In the genomic region with DNA sequence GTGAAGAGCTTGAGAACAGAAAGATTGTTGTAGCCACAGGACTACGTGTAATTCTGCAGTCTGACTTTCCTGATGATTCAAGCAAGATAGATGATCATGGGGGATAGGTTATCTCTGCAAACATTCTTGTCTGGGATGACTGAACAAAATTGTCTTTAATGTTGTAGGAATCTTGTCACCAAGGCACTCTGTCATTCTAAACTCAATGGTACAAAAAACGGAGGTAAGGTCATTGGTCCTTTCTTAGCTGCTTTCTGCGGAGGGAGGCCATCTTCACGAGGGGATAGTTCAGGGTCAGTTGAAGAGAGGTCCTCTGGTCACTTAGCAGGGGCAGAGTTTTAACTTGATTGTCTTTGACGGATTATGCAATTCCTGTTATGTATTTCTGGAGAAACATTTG, we compare ENCODE assay signal across 15 mouse cellular contexts. TPM values are rescaled to one million over a fixed set of nuclear protein-coding genes. Genes with fewer than 3 reads are reported as not detected.
DNase-seq lines count a peak whose midpoint lies in the region; ATAC-seq and TF ChIP-seq lines count a peak whose summit lies in the region.
"Had no signal": no experiment of that assay in that cellular context is flagged by ENCODE, and none has a peak within 500 bp of the region (broad histone marks: within the 10 kb centered on the region; RNA-seq: fewer than 3 reads in every experiment).

No protein-coding gene starts in this region.

- no peaks in the 10 kb centered on the region for H3K79me2 ChIP-seq in heart, adult 2 months (replicated peaks; ENCODE audit: control insufficient read depth, insufficient read depth, low read length)

- DNase-seq in heart, adult 2 months, result no peak
- no peak for DNase-seq in heart, adult 8-10 months (ENCODE audit: low spot score)
- no peak for DNase-seq in kidney, adult 11 months
- peak; percentile 57 for DNase-seq in 3T3-L1 (ENCODE audit: low read depth, low spot score)
- no peak for DNase-seq in embryonic facial prominence, embryonic 14.5 days (ENCODE audit: low spot score)
- DNase-seq in left cerebral cortex, adult 8-10 months (ENCODE audit: low spot score in 2 of 2), result no peak
- DNase-seq in midbrain, postnatal 0 days (ENCODE audit: low spot score), result no peak
- DNase-seq: gastrocnemius, postnatal 36 days; liver, embryonic 13.5 days had no signal

- H3K4me3 ChIP-seq in heart, adult 2 months, result no peak overlapping the region
- H3K4me3 ChIP-seq in kidney, embryonic 15.5 days (replicated peaks), result no peak overlapping the region
- no peak overlapping the region for H3K4me3 ChIP-seq in embryonic facial prominence, embryonic 14.5 days (ENCODE audit: low read depth, low read length)
- no peak overlapping the region for H3K4me3 ChIP-seq in midbrain, postnatal 0 days (ENCODE audit: low read depth, low read length)
- H3K4me3 ChIP-seq: liver, embryonic 13.5 days had no signal

- no peaks in the 10 kb centered on the region for H3K9me3 ChIP-seq in kidney, embryonic 15.5 days (replicated peaks)
- no peaks in the 10 kb centered on the region for H3K9me3 ChIP-seq in embryonic facial prominence, embryonic 14.5 days (ENCODE audit: control insufficient read depth, low read length)
- no peaks in the 10 kb centered on the region for H3K9me3 ChIP-seq in midbrain, postnatal 0 days (ENCODE audit: low read length)
- H3K9me3 ChIP-seq: liver, embryonic 13.5 days had no signal

- no peaks in the 10 kb centered on the region for H3K27me3 ChIP-seq in heart, adult 2 months (ENCODE audit: control insufficient read depth, insufficient read depth, low read length)
- no peaks in the 10 kb centered on the region for H3K27me3 ChIP-seq in kidney, embryonic 15.5 days
- no peaks in the 10 kb centered on the region for H3K27me3 ChIP-seq in embryonic facial prominence, embryonic 14.5 days (replicated peaks; ENCODE audit: control insufficient read depth, insufficient read depth, low read length)
- H3K27me3 ChIP-seq in midbrain, postnatal 0 days (ENCODE audit: insufficient read depth, low read length), result no peaks in the 10 kb centered on the region
- H3K27me3 ChIP-seq: liver, embryonic 13.5 days had no signal

- intact Hi-C loops in heart, adult 2 months (cut with DNase I), result no loop called here

- TF ChIP-seq EP300 in heart, adult 2 months (IDR thresholded peaks at IDR 0.05; ENCODE audit: insufficient read depth, low read depth, low read length), result no peak

- no peaks in the 10 kb centered on the region for H3K36me3 ChIP-seq in heart, adult 2 months (ENCODE audit: control insufficient read depth, insufficient read depth, low read length)
- H3K36me3 ChIP-seq in kidney, embryonic 15.5 days, result no peaks in the 10 kb centered on the region
- H3K36me3 ChIP-seq in embryonic facial prominence, embryonic 14.5 days (ENCODE audit: control insufficient read depth, insufficient read depth, low read length), result no peaks in the 10 kb centered on the region
- H3K36me3 ChIP-seq in midbrain, postnatal 0 days (ENCODE audit: insufficient read depth, low read length), result no peaks in the 10 kb centered on the region
- H3K36me3 ChIP-seq: liver, embryonic 13.5 days had no signal

- TF ChIP-seq CTCF in heart, adult 2 months (IDR thresholded peaks at IDR 0.05), result no peak
- no peak for TF ChIP-seq CTCF in midbrain, postnatal 0 days (IDR thresholded peaks at IDR 0.05)

- no peak for ATAC-seq in kidney, embryonic 15.5 days (replicated peaks; ENCODE audit: low FRiP score)
- no peak for ATAC-seq in embryonic facial prominence, embryonic 14.5 days (ENCODE audit: low read depth)
- ATAC-seq in midbrain, postnatal 0 days (ENCODE audit: low FRiP score), result no peak
- ATAC-seq: hindbrain, embryonic 16.5 days had no signal

- no peak for TF ChIP-seq POLR2A in heart, adult 2 months (IDR thresholded peaks at IDR 0.05; ENCODE audit: insufficient read depth, low read depth, low read length)

- no peak overlapping the region for H3K9ac ChIP-seq in heart, adult 2 months (ENCODE audit: low read depth, low read length)
- no peak overlapping the region for H3K9ac ChIP-seq in kidney, embryonic 15.5 days
- H3K9ac ChIP-seq in embryonic facial prominence, embryonic 14.5 days (ENCODE audit: low read depth, low read length), result no peak overlapping the region
- H3K9ac ChIP-seq in midbrain, postnatal 0 days (replicated peaks; ENCODE audit: low read length, poor library complexity, severe bottlenecking), result no peak overlapping the region
- H3K9ac ChIP-seq: liver, embryonic 13.5 days had no signal

- H3K4me2 ChIP-seq in kidney, embryonic 15.5 days, result no peak overlapping the region
- no peak overlapping the region for H3K4me2 ChIP-seq in embryonic facial prominence, embryonic 14.5 days (ENCODE audit: low read depth, low read length)
- H3K4me2 ChIP-seq in midbrain, postnatal 0 days (ENCODE audit: low read depth, low read length, poor library complexity, severe bottlenecking), result no peak overlapping the region
- H3K4me2 ChIP-seq: liver, embryonic 13.5 days; midbrain, embryonic 11.5 days had no signal

- H3K27ac ChIP-seq in heart, adult 2 months, result peak overlapping the region; percentile 80
- H3K27ac ChIP-seq in kidney, embryonic 15.5 days, result peak overlapping the region; percentile 61; the same call in 1 of the 2 replicates
- H3K27ac ChIP-seq in embryonic facial prominence, embryonic 14.5 days (replicated peaks; ENCODE audit: low read depth, low read length), result 0 out of 2 replicates have a peak overlapping the region, but pooled peaks have one; percentile 2
- no peak overlapping the region for H3K27ac ChIP-seq in midbrain, postnatal 0 days (ENCODE audit: low read depth, low read length)
- H3K27ac ChIP-seq: liver, embryonic 13.5 days had no signal

- H3K4me1 ChIP-seq in heart, adult 2 months (ENCODE audit: control insufficient read depth, insufficient read depth, low read length), result peaks cover 5% of the 10 kb centered on the region
- peaks cover 18% of the 10 kb centered on the region for H3K4me1 ChIP-seq in kidney, embryonic 15.5 days
- peaks cover 4% of the 10 kb centered on the region; the same call in 1 of the 2 replicates for H3K4me1 ChIP-seq in embryonic facial prominence, embryonic 14.5 days (ENCODE audit: control insufficient read depth, insufficient read depth, low read length)
- no peaks in the 10 kb centered on the region for H3K4me1 ChIP-seq in midbrain, postnatal 0 days (ENCODE audit: insufficient read depth, low read length)
- H3K4me1 ChIP-seq: liver, embryonic 13.5 days had no signal

- WGBS in heart, adult 2 months, result 56% methylated on average over 5 of the region's 5 CpGs
- WGBS in kidney, embryonic 15.5 days, result 24% methylated on average over 5 of the region's 5 CpGs
- WGBS in embryonic facial prominence, embryonic 14.5 days, result 55% methylated on average over 5 of the region's 5 CpGs
- 75% methylated on average over 5 of the region's 5 CpGs for WGBS in midbrain, postnatal 0 days

RNA-seq across cellular contexts. Expression of a gene that starts 6.1 kb away (rescaled TPM):
- 10 to 100 TPM; 70.9 to 82.4 TPM for total RNA-seq in heart, adult 2 months (2021)
- 93.7 and 99.3 TPM in 2 replicates for polyA plus RNA-seq in heart, adult 2 months (2012; rRNA removed)
- total RNA-seq in heart, adult 8-10 months (2022), result 100 to 1,000 TPM in 1 of 4 experiments, 10 to 100 TPM in 3; 62.1 to 108 (median 77.5) TPM
- 55.4 and 68.7 TPM in 2 replicates for polyA plus RNA-seq in kidney, embryonic 15.5 days (2015; fragmentation: Nextera tagmentation; extraction: Ambion mirVana)
- polyA plus RNA-seq in embryonic facial prominence, embryonic 14.5 days (2014; fragmentation: Nextera tagmentation; extraction: Ambion mirVana), result 21.9 and 29.1 TPM in 2 replicates
- 10 to 100 TPM; 16.1 to 17.3 (median 16.9) TPM for total RNA-seq in left cerebral cortex, adult 8-10 months (2022)
- total RNA-seq in midbrain, postnatal 0 days (2014; rRNA removed), result 4.6 and 6.6 TPM in 2 replicates
- polyA plus RNA-seq in midbrain, postnatal 0 days (2015; fragmentation: Nextera tagmentation; extraction: Ambion mirVana), result 7.4 and 10.6 TPM in 2 replicates
- total RNA-seq: common myeloid progenitor, adult 5-6 weeks had no signal

RNA-seq across cellular contexts. Expression of a gene that starts 10.7 kb away (rescaled TPM):
- total RNA-seq in heart, adult 2 months (2021), result not detected
- not detected in 2 replicates for polyA plus RNA-seq in heart, adult 2 months (2012; rRNA removed)
- not detected for total RNA-seq in heart, adult 8-10 months (2022)
- not detected in 2 replicates for polyA plus RNA-seq in kidney, embryonic 15.5 days (2015; fragmentation: Nextera tagmentation; extraction: Ambion mirVana)
- not detected in 2 replicates for polyA plus RNA-seq in embryonic facial prominence, embryonic 14.5 days (2014; fragmentation: Nextera tagmentation; extraction: Ambion mirVana)
- total RNA-seq in left cerebral cortex, adult 8-10 months (2022), result not detected
- not detected in 2 replicates for total RNA-seq in midbrain, postnatal 0 days (2014; rRNA removed)
- polyA plus RNA-seq in midbrain, postnatal 0 days (2015; fragmentation: Nextera tagmentation; extraction: Ambion mirVana), result not detected in 2 replicates
- total RNA-seq: common myeloid progenitor, adult 5-6 weeks; gastrocnemius, postnatal 36 days; left cerebral cortex, postnatal 10 days had no signal
- polyA plus RNA-seq: hindbrain, embryonic 16.5 days; large intestine, adult 2 months; liver, embryonic 13.5 days; midbrain, embryonic 11.5 days had no signal

RNA-seq across cellular contexts. Expression of a gene that starts 14.9 kb away (rescaled TPM):
- 10 to 100 TPM; 30.0 to 33.2 TPM for total RNA-seq in heart, adult 2 months (2021)
- 27.7 and 33.1 TPM in 2 replicates for polyA plus RNA-seq in heart, adult 2 months (2012; rRNA removed)
- total RNA-seq in heart, adult 8-10 months (2022), result 10 to 100 TPM; 35.5 to 40.9 (median 36.3) TPM
- polyA plus RNA-seq in kidney, embryonic 15.5 days (2015; fragmentation: Nextera tagmentation; extraction: Ambion mirVana), result 43.8 and 47.3 TPM in 2 replicates
- 23.1 and 23.4 TPM in 2 replicates for polyA plus RNA-seq in embryonic facial prominence, embryonic 14.5 days (2014; fragmentation: Nextera tagmentation; extraction: Ambion mirVana)
- total RNA-seq in left cerebral cortex, adult 8-10 months (2022), result 10 to 100 TPM; 62.2 to 67.3 (median 64.6) TPM
- 76.5 and 91.5 TPM in 2 replicates for total RNA-seq in midbrain, postnatal 0 days (2014; rRNA removed)
- 41.2 and 42.8 TPM in 2 replicates for polyA plus RNA-seq in midbrain, postnatal 0 days (2015; fragmentation: Nextera tagmentation; extraction: Ambion mirVana)

RNA-seq across cellular contexts. Expression of a gene that starts 15.0 kb away (rescaled TPM):
- not detected for total RNA-seq in heart, adult 2 months (2021)
- polyA plus RNA-seq in heart, adult 2 months (2012; rRNA removed), result not detected in 2 replicates
- total RNA-seq in heart, adult 8-10 months (2022), result 1 to 10 TPM in 2 of 4 experiments, not detected in 2; 1.0 to 2.8 TPM
- polyA plus RNA-seq in kidney, embryonic 15.5 days (2015; fragmentation: Nextera tagmentation; extraction: Ambion mirVana), result not detected in 2 replicates
- not detected in 2 replicates for polyA plus RNA-seq in embryonic facial prominence, embryonic 14.5 days (2014; fragmentation: Nextera tagmentation; extraction: Ambion mirVana)
- total RNA-seq in left cerebral cortex, adult 8-10 months (2022), result 1 to 10 TPM in 1 of 4 experiments, not detected in 3; 1.6 TPM
- not detected in 2 replicates for total RNA-seq in midbrain, postnatal 0 days (2014; rRNA removed)
- 0.75 and 1.7 TPM in 2 replicates for polyA plus RNA-seq in midbrain, postnatal 0 days (2015; fragmentation: Nextera tagmentation; extraction: Ambion mirVana)
- total RNA-seq: common myeloid progenitor, adult 5-6 weeks; left cerebral cortex, postnatal 10 days had no signal
- polyA plus RNA-seq: hindbrain, embryonic 16.5 days; large intestine, adult 2 months; liver, embryonic 13.5 days; midbrain, embryonic 11.5 days had no signal

RNA-seq across cellular contexts. Expression of a gene that starts 23.1 kb away (rescaled TPM):
- 10 to 100 TPM; 11.8 to 12.9 TPM for total RNA-seq in heart, adult 2 months (2021)
- 6.2 and 7.0 TPM in 2 replicates for polyA plus RNA-seq in heart, adult 2 months (2012; rRNA removed)
- total RNA-seq in heart, adult 8-10 months (2022), result 10 to 100 TPM; 12.9 to 15.5 (median 14.1) TPM
- polyA plus RNA-seq in kidney, embryonic 15.5 days (2015; fragmentation: Nextera tagmentation; extraction: Ambion mirVana), result 7.0 and 7.9 TPM in 2 replicates
- polyA plus RNA-seq in embryonic facial prominence, embryonic 14.5 days (2014; fragmentation: Nextera tagmentation; extraction: Ambion mirVana), result 5.9 and 6.1 TPM in 2 replicates
- total RNA-seq in left cerebral cortex, adult 8-10 months (2022), result 1 to 10 TPM; 7.7 to 9.5 (median 7.8) TPM
- total RNA-seq in midbrain, postnatal 0 days (2014; rRNA removed), result 8.6 and 9.5 TPM in 2 replicates
- polyA plus RNA-seq in midbrain, postnatal 0 days (2015; fragmentation: Nextera tagmentation; extraction: Ambion mirVana), result 8.6 and 9.5 TPM in 2 replicates
